Mouse (Mus musculus): ENCODE measurements at regions not wholly inside any gene's neighbourhood (a gene's known extent, or its start where the extent isn't known, plus 50 kb on each side); places are given as distances from the start of the nearest gene placed in this dataset.

DNA sequence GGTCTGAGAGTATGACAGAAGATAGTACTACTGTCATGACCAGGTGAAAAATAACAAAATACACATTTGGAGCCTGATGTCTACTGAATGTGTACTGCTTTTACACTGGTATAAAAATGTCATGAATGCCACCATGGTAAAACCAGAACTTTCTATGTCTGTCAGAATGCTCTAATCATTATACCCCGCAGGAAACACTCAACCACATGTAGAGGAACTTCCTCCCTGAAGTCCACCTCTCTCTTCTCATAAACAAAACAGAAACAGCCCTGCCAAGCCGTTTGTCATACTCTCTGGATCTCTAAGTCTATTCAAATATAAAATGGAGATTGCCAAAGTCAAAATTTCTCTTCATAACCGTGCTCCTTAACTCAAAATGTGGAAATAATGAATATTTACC lies 178.2 kb downstream of the Parm1 start:
- Histone ChIP-seq H3K36me3 (ENCODE audit: control insufficient read depth, insufficient read depth, low read length, poor library complexity, severe bottlenecking) (no peaks in the 10 kb centered on the region), H3K27ac (ENCODE audit: insufficient read depth, low read depth, low read length, poor library complexity, severe bottlenecking) (no peak overlapping the region), H3K9me3 (ENCODE audit: control insufficient read depth, insufficient read depth, low read depth, low read length) (no peaks in the 10 kb centered on the region), H3K9ac (ENCODE audit: insufficient read depth, low read depth, low read length, poor library complexity, severe bottlenecking) (no peak overlapping the region), H3K4me1 (ENCODE audit: control insufficient read depth in 2 of 2, insufficient read depth in 2 of 2, low read length in 2 of 2, poor library complexity in 1 of 2) (no peaks in the 10 kb centered on the region), H3K4me3 (ENCODE audit: insufficient read depth in 1 of 2, low read depth in 1 of 2, low read length in 2 of 2, poor library complexity in 1 of 2, severe bottlenecking in 1 of 2) (no peak overlapping the region)
- in situ Hi-C loops (cut with MboI; ENCODE audit: low sequenced_read_pairs in 2 of 2, unreplicated experiment in 2 of 2) = no loop called here
- TF ChIP-seq ZC3H11A (IDR thresholded peaks at IDR 0.05; ENCODE audit: borderline replicate concordance, low read depth, low read length) (no peak), MAFK (IDR thresholded peaks at IDR 0.05; ENCODE audit: insufficient read depth, low read depth, low read length) (no peak), ZNF384 (IDR thresholded peaks at IDR 0.05; ENCODE audit: low read depth, low read length) (no peak), CHD2 (IDR thresholded peaks at IDR 0.05; ENCODE audit: low read depth, low read length) (no peak), HCFC1 (IDR thresholded peaks at IDR 0.05; ENCODE audit: borderline replicate concordance, insufficient read depth, low read length) (no peak)
- no peak for DNase-seq (ENCODE audit: low read depth, low spot score)

DNA sequence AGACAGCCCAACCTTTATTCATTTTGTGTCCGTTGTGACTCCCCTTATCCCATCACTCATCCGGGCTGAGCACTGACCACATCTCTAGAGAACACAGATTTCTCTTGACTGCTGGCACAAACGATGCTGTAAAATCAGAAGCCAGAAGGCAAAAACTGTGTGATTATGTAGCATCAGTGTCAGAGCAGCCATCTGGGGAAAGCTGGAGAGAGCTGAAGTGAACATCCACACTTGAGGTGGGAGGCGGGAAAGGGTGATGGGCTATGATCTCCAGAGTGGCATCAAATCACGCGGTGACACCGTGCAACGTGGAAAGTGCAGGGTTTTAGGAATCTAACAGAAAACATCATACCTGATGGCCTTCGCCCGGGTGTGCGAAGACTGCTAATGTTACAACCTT lies 175.9 kb downstream of the Parm1 start:
- Histone ChIP-seq H3K27ac (ENCODE audit: insufficient read depth, low read depth, low read length, poor library complexity, severe bottlenecking) (no peak overlapping the region), H3K9ac (ENCODE audit: insufficient read depth, low read depth, low read length, poor library complexity, severe bottlenecking) (no peak overlapping the region), H3K4me3 (ENCODE audit: insufficient read depth in 1 of 2, low read depth in 1 of 2, low read length in 2 of 2, poor library complexity in 1 of 2, severe bottlenecking in 1 of 2) (no peak overlapping the region), H3K4me1 (ENCODE audit: control insufficient read depth in 2 of 2, insufficient read depth in 2 of 2, low read length in 2 of 2, poor library complexity in 1 of 2) (no peaks in the 10 kb centered on the region), H3K36me3 (ENCODE audit: control insufficient read depth, insufficient read depth, low read length, poor library complexity, severe bottlenecking) (no peaks in the 10 kb centered on the region), H3K9me3 (ENCODE audit: control insufficient read depth, insufficient read depth, low read depth, low read length) (no peaks in the 10 kb centered on the region)
- in situ Hi-C loops (cut with MboI; ENCODE audit: low sequenced_read_pairs in 2 of 2, unreplicated experiment in 2 of 2) = no loop called here
- no peak for DNase-seq (ENCODE audit: low read depth, low spot score)
- TF ChIP-seq HCFC1 (IDR thresholded peaks at IDR 0.05; ENCODE audit: borderline replicate concordance, insufficient read depth, low read length) (no peak), CHD2 (IDR thresholded peaks at IDR 0.05; ENCODE audit: low read depth, low read length) (no peak), MAFK (IDR thresholded peaks at IDR 0.05; ENCODE audit: insufficient read depth, low read depth, low read length) (no peak), ZNF384 (IDR thresholded peaks at IDR 0.05; ENCODE audit: low read depth, low read length) (no peak), ZC3H11A (IDR thresholded peaks at IDR 0.05; ENCODE audit: borderline replicate concordance, low read depth, low read length) (no peak)

DNA sequence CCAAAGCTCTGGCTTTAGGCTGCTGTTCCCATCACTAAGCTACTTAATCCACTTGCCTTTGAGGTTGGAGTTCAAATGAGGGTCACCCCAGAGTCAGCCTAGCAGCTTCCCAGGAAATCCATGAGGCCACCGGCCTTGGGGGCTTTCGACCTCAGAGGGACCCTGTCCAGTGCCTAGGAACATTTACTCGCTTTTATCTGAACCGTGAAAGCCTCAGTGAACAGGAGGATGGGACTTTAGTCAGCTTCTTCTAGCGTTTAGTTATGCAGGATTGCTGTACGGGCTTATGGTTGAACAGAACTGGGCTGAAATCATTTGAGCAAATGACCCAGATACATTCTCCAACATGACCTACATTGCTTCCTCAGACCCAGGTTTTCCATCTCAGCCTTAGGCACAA lies 174.9 kb downstream of the Parm1 start:
- no peak overlapping the region for H3K27ac ChIP-seq (ENCODE audit: insufficient read depth, low read depth, low read length, poor library complexity, severe bottlenecking)
- H3K36me3 ChIP-seq (ENCODE audit: control insufficient read depth, insufficient read depth, low read length, poor library complexity, severe bottlenecking) = no peaks in the 10 kb centered on the region
- H3K4me1 ChIP-seq (ENCODE audit: control insufficient read depth in 2 of 2, insufficient read depth in 2 of 2, low read length in 2 of 2, poor library complexity in 1 of 2) = no peaks in the 10 kb centered on the region
- no peak overlapping the region for H3K4me3 ChIP-seq (ENCODE audit: insufficient read depth in 1 of 2, low read depth in 1 of 2, low read length in 2 of 2, poor library complexity in 1 of 2, severe bottlenecking in 1 of 2)
- no peaks in the 10 kb centered on the region for H3K9me3 ChIP-seq (ENCODE audit: control insufficient read depth, insufficient read depth, low read depth, low read length)
- in situ Hi-C loops (cut with MboI; ENCODE audit: low sequenced_read_pairs in 2 of 2, unreplicated experiment in 2 of 2) = no loop called here
- no peak overlapping the region for H3K9ac ChIP-seq (ENCODE audit: insufficient read depth, low read depth, low read length, poor library complexity, severe bottlenecking)
- no peak for TF ChIP-seq CHD2 (IDR thresholded peaks at IDR 0.05; ENCODE audit: low read depth, low read length)
- TF ChIP-seq HCFC1 (IDR thresholded peaks at IDR 0.05; ENCODE audit: borderline replicate concordance, insufficient read depth, low read length) = no peak
- no peak for TF ChIP-seq ZNF384 (IDR thresholded peaks at IDR 0.05; ENCODE audit: low read depth, low read length)
- TF ChIP-seq ZC3H11A (IDR thresholded peaks at IDR 0.05; ENCODE audit: borderline replicate concordance, low read depth, low read length) = no peak
- TF ChIP-seq MAFK (IDR thresholded peaks at IDR 0.05; ENCODE audit: insufficient read depth, low read depth, low read length) = no peak
- DNase-seq (ENCODE audit: low read depth, low spot score) = no peak

DNA sequence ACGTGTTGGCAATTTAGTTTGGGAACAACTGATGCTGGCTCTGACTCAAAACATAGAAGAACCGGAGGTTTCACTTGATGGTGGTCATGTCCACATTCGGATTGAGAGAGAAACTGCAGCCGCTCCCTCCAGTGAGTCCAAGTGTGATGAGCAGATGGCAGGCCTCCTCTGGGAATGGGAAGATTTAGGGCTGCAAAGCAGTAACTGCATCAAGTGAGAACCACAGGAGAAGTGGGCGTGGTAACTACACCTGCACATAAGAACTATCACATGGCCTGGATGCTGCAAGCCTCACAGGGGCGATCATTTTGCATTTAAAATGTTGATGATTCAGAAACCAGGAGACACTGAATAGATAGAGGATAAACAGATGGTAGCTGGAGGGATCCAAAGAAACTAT lies 161.3 kb downstream of the Parm1 start:
- Histone ChIP-seq H3K4me3 (ENCODE audit: insufficient read depth in 1 of 2, low read depth in 1 of 2, low read length in 2 of 2, poor library complexity in 1 of 2, severe bottlenecking in 1 of 2) (no peak overlapping the region), H3K27ac (ENCODE audit: insufficient read depth, low read depth, low read length, poor library complexity, severe bottlenecking) (no peak overlapping the region), H3K9ac (ENCODE audit: insufficient read depth, low read depth, low read length, poor library complexity, severe bottlenecking) (no peak overlapping the region), H3K9me3 (ENCODE audit: control insufficient read depth, insufficient read depth, low read depth, low read length) (no peaks in the 10 kb centered on the region), H3K4me1 (ENCODE audit: control insufficient read depth in 2 of 2, insufficient read depth in 2 of 2, low read length in 2 of 2, poor library complexity in 1 of 2) (no peaks in the 10 kb centered on the region), H3K36me3 (ENCODE audit: control insufficient read depth, insufficient read depth, low read length, poor library complexity, severe bottlenecking) (no peaks in the 10 kb centered on the region)
- in situ Hi-C loops (cut with MboI; ENCODE audit: low sequenced_read_pairs in 2 of 2, unreplicated experiment in 2 of 2) = no loop called here
- no peak for TF ChIP-seq CHD2 (IDR thresholded peaks at IDR 0.05; ENCODE audit: low read depth, low read length)
- TF ChIP-seq HCFC1 (IDR thresholded peaks at IDR 0.05; ENCODE audit: borderline replicate concordance, insufficient read depth, low read length) = no peak
- no peak for TF ChIP-seq ZC3H11A (IDR thresholded peaks at IDR 0.05; ENCODE audit: borderline replicate concordance, low read depth, low read length)
- TF ChIP-seq ZNF384 (IDR thresholded peaks at IDR 0.05; ENCODE audit: low read depth, low read length) = no peak
- no peak for TF ChIP-seq MAFK (IDR thresholded peaks at IDR 0.05; ENCODE audit: insufficient read depth, low read depth, low read length)
- DNase-seq (ENCODE audit: low read depth, low spot score) = no peak
